Comparison of ENCODE assay signal across 8 mouse cellular contexts in the genomic region with DNA sequence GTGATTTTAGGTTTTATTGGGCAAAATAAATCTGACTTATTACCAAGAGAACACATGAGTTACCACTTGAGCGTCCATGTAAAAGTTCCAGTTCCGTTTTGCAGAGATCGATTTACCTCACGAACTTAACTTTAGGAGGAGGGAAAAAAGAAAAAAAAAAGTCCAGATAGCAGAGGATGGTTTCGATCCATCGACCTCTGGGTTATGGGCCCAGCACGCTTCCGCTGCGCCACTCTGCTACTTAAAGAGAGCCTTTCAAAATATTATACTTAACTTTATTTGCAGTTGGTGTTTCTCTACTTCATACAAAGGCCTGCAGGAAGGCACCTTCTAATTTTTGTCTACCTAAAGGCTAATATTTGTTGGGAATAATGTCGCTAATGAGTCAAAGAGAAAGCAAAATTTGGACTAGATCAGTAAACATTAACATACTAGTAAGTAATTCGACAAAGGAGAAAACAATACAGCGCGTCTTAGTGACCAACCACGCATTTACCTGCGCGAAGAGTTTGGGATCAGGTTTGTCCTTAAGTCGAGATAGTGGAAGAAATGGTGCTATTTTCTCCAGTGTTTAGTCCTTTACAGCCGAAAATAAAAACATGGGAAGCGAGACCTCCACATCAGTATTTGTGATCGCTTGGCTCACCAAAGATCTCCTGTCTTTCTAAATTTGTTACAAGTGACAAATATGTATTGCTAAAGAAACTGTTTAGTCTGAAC. TPM values are rescaled to one million over a fixed set of nuclear protein-coding genes. Genes with fewer than 3 reads are reported as not detected.
DNase-seq lines count a peak whose midpoint lies in the region; ATAC-seq and TF ChIP-seq lines count a peak whose summit lies in the region.

No protein-coding gene starts in this region.

- H3K27me3 ChIP-seq in E14TG2a.4 (ENCODE audit: insufficient read depth, low read length): no peaks in the 10 kb centered on the region
- H3K27me3 ChIP-seq in forebrain, embryonic 14.5 days (replicated peaks; ENCODE audit: control insufficient read depth, insufficient read depth, low read length): no peaks in the 10 kb centered on the region
- H3K27me3 ChIP-seq in hindbrain, embryonic 10.5 days (ENCODE audit: insufficient read depth, poor library complexity, severe bottlenecking): no peaks in the 10 kb centered on the region

- ATAC-seq in forebrain, embryonic 14.5 days: no peak

- no peaks in the 10 kb centered on the region for H3K9me3 ChIP-seq in E14TG2a.4 (ENCODE audit: low read length)
- H3K9me3 ChIP-seq in forebrain, embryonic 14.5 days (replicated peaks; ENCODE audit: control insufficient read depth, low read length): no peaks in the 10 kb centered on the region
- H3K9me3 ChIP-seq in hindbrain, embryonic 10.5 days: no peaks in the 10 kb centered on the region

- H3K27ac ChIP-seq in forebrain, embryonic 14.5 days (ENCODE audit: low read depth, low read length): peak overlapping the region; percentile 95
- peak overlapping the region; percentile 98 for H3K27ac ChIP-seq in hindbrain, embryonic 10.5 days

- DNase-seq in brain, adult 2 months (ENCODE audit: low read depth, low spot score): peak; percentile 68
- DNase-seq in forebrain, embryonic 14.5 days (ENCODE audit: low spot score): peak; percentile 75
- DNase-seq in hindbrain, embryonic 10.5 days (ENCODE audit: low spot score): peak; percentile 61
- peak; percentile 79 for DNase-seq in layer of hippocampus, adult 9-10 months (ENCODE audit: low spot score)
- peak; percentile 61 for DNase-seq in lung, adult 2 months
- DNase-seq in right cerebral cortex, adult 2 months (ENCODE audit: low spot score in 2 of 2): peak; percentile 77 to 79
- DNase-seq in urinary bladder, postnatal 36 days (ENCODE audit: low spot score in 2 of 2): peak; percentile 47 to 56

- under 1% methylated on average over 20 of the region's 20 CpGs for WGBS in forebrain, embryonic 14.5 days
- under 1% methylated on average over 20 of the region's 20 CpGs for WGBS in hindbrain, embryonic 10.5 days
- under 1% methylated on average over 20 of the region's 20 CpGs for WGBS in lung, adult 2 months

- TF ChIP-seq POLR2A in lung, adult 2 months (IDR thresholded peaks at IDR 0.05; ENCODE audit: borderline replicate concordance, extremely low read depth, low read depth, low read length): no peak

- H3K9ac ChIP-seq in forebrain, embryonic 14.5 days (ENCODE audit: low read length): peak overlapping the region; percentile 78

- peak overlapping the region; percentile 59 for H3K4me2 ChIP-seq in forebrain, embryonic 14.5 days (ENCODE audit: low read length)

- peaks cover 34% of the 10 kb centered on the region for H3K4me1 ChIP-seq in E14TG2a.4 (replicated peaks; ENCODE audit: low read depth, low read length)
- peaks cover 22% of the 10 kb centered on the region for H3K4me1 ChIP-seq in forebrain, embryonic 14.5 days (ENCODE audit: control insufficient read depth, insufficient read depth, low read length)
- H3K4me1 ChIP-seq in hindbrain, embryonic 10.5 days (replicated peaks): peaks cover 51% of the 10 kb centered on the region
- peaks cover 5% of the 10 kb centered on the region for H3K4me1 ChIP-seq in lung, adult 2 months (ENCODE audit: control insufficient read depth, insufficient read depth, low read length)

- H3K4me3 ChIP-seq in E14TG2a.4 (replicated peaks; ENCODE audit: low read length): peak overlapping the region; percentile 83
- H3K4me3 ChIP-seq in forebrain, embryonic 14.5 days (ENCODE audit: low read depth, low read length): peak overlapping the region; percentile 43
- H3K4me3 ChIP-seq in hindbrain, embryonic 10.5 days: peak overlapping the region; percentile 64
- H3K4me3 ChIP-seq in lung, adult 2 months (replicated peaks; ENCODE audit: extremely low read depth, low read depth, low read length): peak overlapping the region; percentile 73

- no peak for TF ChIP-seq CTCF in E14TG2a.4 (conservative IDR thresholded peaks at IDR 0.05; ENCODE audit: low read length)
- TF ChIP-seq CTCF in lung, adult 2 months (IDR thresholded peaks at IDR 0.05; ENCODE audit: insufficient read depth, low read length): no peak

- no peaks in the 10 kb centered on the region for H3K36me3 ChIP-seq in E14TG2a.4 (ENCODE audit: insufficient read depth, low read length)
- H3K36me3 ChIP-seq in forebrain, embryonic 14.5 days (ENCODE audit: control insufficient read depth, insufficient read depth, low read length): no peaks in the 10 kb centered on the region
- no peaks in the 10 kb centered on the region for H3K36me3 ChIP-seq in hindbrain, embryonic 10.5 days

RNA-seq across cellular contexts. Expression of gene Hist1h4h, which starts 0.5 kb away (rescaled TPM):
- 4.3 and 7.1 TPM in 2 replicates for polyA plus RNA-seq in forebrain, embryonic 14.5 days (2014; fragmentation: Nextera tagmentation; extraction: Ambion mirVana)
- polyA plus RNA-seq in hindbrain, embryonic 10.5 days (2016; fragmentation: Nextera tagmentation; extraction: Ambion mirVana): 5.8 and 7.4 TPM in 2 replicates
- polyA plus RNA-seq in lung, adult 2 months (2012; rRNA removed): 27.1 and 28.0 TPM in 2 replicates

RNA-seq across cellular contexts. Expression of gene Hist1h2af, which starts 3.4 kb away (rescaled TPM):
- 1.9 and 4.4 TPM in 2 replicates for polyA plus RNA-seq in forebrain, embryonic 14.5 days (2014; fragmentation: Nextera tagmentation; extraction: Ambion mirVana)
- polyA plus RNA-seq in hindbrain, embryonic 10.5 days (2016; fragmentation: Nextera tagmentation; extraction: Ambion mirVana): 7.8 and 9.2 TPM in 2 replicates
- polyA plus RNA-seq in lung, adult 2 months (2012; rRNA removed): 28.7 and 47.1 TPM in 2 replicates

RNA-seq across cellular contexts. Expression of gene Hist1h3g, which starts 4.9 kb away (rescaled TPM):
- 2.2 and 5.3 TPM in 2 replicates for polyA plus RNA-seq in forebrain, embryonic 14.5 days (2014; fragmentation: Nextera tagmentation; extraction: Ambion mirVana)
- 3.3 and 6.0 TPM in 2 replicates for polyA plus RNA-seq in hindbrain, embryonic 10.5 days (2016; fragmentation: Nextera tagmentation; extraction: Ambion mirVana)
- 2.1 and 2.3 TPM in 2 replicates for polyA plus RNA-seq in lung, adult 2 months (2012; rRNA removed)

RNA-seq across cellular contexts. Expression of gene Hist1h2bh, which starts 12.9 kb away (rescaled TPM):
- polyA plus RNA-seq in forebrain, embryonic 14.5 days (2014; fragmentation: Nextera tagmentation; extraction: Ambion mirVana): 0.30 and 0.32 TPM in 2 replicates
- polyA plus RNA-seq in hindbrain, embryonic 10.5 days (2016; fragmentation: Nextera tagmentation; extraction: Ambion mirVana): 0.51 and 1.1 TPM in 2 replicates
- polyA plus RNA-seq in lung, adult 2 months (2012; rRNA removed): 0.66 and 0.87 TPM in 2 replicates

RNA-seq across cellular contexts. Expression of gene Hist1h3f, which starts 13.5 kb away (rescaled TPM):
- polyA plus RNA-seq in forebrain, embryonic 14.5 days (2014; fragmentation: Nextera tagmentation; extraction: Ambion mirVana): 0.62 and 0.89 TPM in 2 replicates
- 0.92 and 1.1 TPM in 2 replicates for polyA plus RNA-seq in hindbrain, embryonic 10.5 days (2016; fragmentation: Nextera tagmentation; extraction: Ambion mirVana)
- 1.3 and 1.7 TPM in 2 replicates for polyA plus RNA-seq in lung, adult 2 months (2012; rRNA removed)
